Mouse (Mus musculus) liver, embryonic 14.5 days (tissue): Measurements from ENCODE around the gene Eno2.
A peak's percentile ranks its signal among the peaks of the same experiment; 100 is the strongest.

Experiments used
- CTCF ChIP-seq: IDR thresholded peaks from 2 replicates; pipeline ENCODE4 v1.5.1; 2016; ENCODE audit warnings: antibody characterized with exemption, low read depth, control low read depth
- EP300 ChIP-seq: IDR thresholded peaks from 2 replicates; pipeline ENCODE4 v1.6.1; 2016; ENCODE audit warnings: antibody characterized with exemption, low read depth

GRCm38 (mm10) chr6:124745490-124746295, 23.8 kb downstream of the Eno2 start:
- peak; percentile 90 for TF ChIP-seq CTCF
- no peak for TF ChIP-seq EP300
